Mouse (Mus musculus) gastrocnemius, adult 8-10 months (tissue): Measurements from ENCODE around the gene Zfp553. TPM values are rescaled to one million over a fixed set of nuclear protein-coding genes. Genes with fewer than 3 reads are reported as not detected.
"Not testable (repeated sequence)": the region's sequence is repeated elsewhere in the genome, so short reads cannot be mapped to it uniquely, and the experiment has no call there.

Experiments used
- DNase-seq, 2 experiments: peaks; one replicate each; pipeline ENCODE4 v3.0.0; 2022; ENCODE audit warnings: low spot score in 2 of 2
- total RNA-seq, 4 experiments: library from RNA; stranded (reverse); gene quantifications; 2 replicates each; pipeline ENCODE4 v1.2.4; 2022

Gene Zfp553
- total RNA-seq, 4 experiments from 2014 or later: 4.2 to 5.5 (median 4.8) TPM

DNA sequence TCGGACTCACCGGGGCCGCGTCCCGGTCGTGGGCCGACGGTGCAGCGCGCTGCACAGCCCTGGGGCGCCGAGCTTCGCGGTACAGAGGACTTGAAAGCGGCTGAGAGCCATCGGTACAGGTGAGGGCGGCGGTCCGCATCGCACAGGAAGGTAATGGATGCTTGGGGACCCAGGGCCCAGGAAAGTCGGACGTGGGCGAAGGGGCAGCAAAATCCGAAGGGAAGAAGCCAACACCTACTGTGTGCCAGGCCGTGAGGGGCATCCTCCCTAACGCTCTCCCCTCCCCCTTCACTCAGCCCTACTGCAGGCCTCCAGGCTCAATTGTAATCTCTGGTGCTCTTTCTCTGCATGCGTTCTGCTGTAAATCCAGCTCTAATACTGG lies 498 bp downstream of the Zfp553 start:
- no peak for DNase-seq

DNA sequence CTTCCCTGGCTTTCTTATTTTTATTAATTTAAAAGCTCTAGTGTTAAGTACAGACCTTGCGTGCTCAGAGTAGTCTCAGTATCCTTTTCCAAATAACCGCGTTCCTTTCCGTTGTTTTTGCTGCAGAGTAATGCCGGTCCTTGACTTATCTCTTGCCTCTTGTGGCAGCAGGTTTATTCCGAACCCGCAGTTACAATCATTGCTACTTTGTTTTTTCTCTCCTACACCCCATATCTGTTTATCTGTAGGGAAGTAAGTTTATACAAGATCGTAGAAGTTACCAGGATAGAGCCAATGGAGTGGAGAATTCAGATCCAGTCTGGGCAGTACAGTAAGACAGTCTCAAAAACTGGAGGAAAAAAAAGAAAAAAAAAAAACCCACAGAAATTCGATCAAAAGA lies 904 bp downstream of the Zfp553 start:
- DNase-seq: no peak

DNA sequence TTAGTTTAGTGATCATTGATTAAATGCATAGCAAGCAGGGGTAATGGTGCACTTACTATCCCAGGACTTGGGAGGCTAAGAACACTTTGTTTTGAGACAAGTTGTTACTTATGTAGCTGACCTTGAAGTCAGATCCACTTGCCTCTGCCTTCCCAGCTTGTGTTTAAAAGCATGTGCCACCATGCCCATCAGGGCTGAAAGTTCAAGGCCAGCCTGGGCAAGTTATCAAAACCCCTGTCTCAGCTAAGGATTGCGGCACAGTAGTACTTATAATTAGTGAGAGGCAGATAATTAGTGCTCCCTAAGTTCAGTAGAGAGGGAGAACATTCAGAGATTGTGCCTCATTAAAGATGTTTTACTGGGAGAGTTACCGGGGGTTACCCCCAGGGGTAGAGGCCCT lies 1.9 kb downstream of the Zfp553 start:
- DNase-seq: no peak

DNA sequence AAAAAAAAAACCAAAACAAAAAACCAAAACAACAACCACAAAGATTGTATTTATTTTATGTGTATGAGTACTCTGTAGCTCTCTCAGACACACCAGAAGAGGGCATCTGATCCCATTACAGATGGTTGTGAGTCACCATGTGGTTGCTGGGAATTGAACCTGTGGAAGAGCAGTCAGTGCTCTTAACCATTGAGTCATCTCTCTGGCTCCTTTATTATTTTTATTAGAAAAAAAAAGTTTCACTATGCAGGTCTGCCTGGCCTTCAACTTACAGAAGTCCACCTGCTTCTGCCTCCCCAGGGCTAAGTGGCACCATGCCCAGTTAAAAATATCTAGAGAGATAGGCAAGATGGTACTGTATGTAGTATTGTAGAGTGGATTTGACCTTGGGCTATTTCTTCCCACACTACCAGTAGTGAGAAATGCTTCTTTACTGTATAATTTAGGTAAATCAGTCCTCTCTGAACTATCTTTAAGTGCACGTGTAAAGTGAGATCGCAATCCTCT lies 10.6 kb downstream of the Zfp553 start:
- DNase-seq: no peak

DNA sequence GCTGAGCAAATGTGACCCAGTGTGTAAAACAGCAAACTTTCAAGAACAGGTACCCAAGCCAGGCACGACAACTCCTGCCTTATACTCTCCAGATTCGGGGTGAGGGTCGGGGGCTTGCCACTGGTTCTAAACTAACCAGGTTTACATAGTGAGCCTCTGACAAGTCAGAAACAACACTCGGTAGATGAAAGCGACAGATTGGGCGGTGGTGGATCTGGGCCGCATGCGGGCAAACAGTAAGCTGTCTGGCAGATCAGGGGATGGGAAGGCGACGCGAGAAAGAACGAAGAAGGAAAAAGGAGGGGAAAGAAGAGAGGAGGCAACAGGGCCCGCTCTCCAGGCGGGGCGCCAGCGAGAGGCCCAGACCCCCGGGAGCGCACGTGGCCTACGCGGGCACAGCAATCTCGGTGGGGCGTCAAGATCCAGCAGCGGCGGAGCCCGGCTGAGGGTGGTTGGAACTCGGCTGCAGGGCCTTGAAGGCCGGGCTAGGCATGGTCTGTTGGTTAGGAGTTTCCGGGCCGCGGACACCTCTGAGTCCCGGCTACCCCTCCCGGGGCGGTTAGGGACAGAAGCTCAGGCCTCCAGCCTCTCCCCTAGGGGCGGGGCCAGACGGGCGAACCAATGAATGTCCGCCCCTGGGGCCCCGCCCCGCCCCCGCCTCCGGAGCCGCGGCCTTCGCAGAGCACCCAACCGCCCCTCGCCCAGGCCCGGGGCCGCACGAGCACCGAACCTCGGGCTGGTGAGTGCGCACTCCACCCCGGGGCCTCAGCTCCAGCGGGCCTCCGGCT lies 11.2 kb downstream of the Zfp553 start, which contains the start of gene Zfp771:
TSS of gene Zfp771 (plus strand) at position 405 of the 788 bp plus-strand sequence.
- DNase-seq: peak; percentile 94 to 96

DNA sequence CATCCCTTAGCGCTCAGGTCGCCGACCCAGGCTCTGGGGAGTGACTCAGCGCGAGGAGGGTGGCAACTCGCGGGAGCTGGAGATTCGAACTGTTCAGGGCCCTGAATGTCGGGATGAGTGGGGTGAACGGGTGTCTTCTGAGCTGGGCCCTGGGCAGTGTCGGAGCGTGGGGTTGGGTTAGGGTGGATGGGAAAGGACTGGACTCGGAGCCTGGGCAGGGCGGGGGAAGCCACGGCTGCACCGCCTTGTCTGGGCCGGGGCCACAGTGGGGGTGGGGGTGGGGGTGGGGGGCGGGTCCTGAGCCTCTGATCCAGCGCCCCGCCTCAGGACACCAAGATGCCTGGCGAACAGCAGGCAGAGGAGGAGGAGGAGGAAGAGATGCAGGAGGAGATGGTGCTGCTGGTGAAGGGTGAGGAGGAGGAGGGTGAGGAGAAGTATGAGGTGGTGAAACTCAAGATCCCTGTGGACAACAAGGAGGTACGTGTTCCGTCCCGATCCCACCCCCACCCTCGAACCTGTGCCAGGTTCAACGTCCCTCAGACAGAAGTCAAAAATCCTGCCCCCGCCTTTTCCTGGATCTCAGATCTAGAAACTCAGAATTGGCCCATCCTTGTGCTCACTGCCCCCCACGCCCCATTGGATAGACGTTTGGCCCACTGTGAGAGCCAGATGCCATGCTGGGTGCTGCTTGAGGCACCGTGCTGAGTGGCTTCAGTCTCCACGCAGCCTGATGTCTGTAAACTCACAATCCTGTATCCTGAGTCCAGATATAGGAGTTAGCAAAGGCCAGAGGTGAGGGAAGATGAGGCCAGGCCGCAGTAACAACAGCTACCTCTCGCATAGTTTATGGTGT lies 12.0 kb downstream of the Zfp553 start:
- DNase-seq: no peak

DNA sequence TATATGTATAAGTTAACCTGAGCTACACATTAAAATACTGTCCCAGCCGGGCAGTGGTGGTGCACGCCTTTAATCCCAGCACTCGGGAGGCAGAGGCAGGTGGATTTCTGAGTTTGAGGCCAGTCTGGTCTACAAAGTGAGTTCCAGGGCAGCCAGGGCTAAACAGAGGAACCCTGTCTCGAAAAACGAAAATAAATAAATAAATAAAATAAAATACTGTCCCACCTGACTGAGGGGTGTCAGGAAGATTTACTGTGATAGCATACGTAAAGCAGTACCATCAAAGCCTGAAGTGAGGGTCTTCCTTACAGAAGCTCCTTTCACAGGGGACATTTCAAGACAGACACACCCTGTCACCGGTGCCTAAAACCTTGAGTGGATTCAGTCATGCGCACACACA lies 17.6 kb downstream of the Zfp553 start:
- DNase-seq: not testable (repeated sequence)

DNA sequence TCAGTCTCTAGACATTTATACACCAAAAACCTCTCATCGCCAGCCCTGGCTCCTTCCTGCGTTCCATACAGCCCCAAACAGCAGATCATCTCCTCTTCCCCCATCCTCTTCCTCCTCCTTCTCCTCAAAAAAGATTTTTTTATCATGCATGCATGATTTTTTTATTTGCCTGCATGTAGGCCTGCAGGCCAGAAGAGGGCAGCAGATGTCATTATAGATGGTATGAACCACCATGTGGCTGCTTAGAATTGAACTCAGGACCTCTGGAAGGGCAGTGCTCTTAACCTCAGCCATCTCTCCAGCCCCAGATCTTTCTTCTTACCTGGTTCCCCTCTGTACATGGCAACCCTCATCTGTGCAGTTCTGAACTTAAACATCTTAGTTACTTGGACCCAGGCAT lies 19.6 kb downstream of the Zfp553 start:
- no peak for DNase-seq

DNA sequence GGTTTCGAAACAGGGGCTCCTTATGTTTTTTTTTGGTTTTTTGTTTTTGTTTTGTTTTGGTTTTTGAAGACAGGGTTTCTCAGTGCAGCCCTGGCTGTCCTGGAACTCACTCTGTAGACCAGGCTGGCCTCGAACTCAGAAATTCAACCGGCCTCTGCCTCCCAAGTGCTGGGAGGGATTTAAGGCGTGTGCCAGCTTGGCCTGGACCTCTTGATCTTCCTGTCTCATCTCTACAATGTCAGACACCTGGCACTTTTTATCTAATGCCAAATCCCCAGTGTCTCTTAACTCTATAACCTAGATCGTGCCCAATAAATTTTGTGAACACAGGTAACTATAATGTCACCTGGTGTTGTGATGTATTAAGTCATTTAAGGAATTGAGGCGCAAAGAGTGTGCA lies 20.5 kb downstream of the Zfp553 start:
- no peak for DNase-seq

DNA sequence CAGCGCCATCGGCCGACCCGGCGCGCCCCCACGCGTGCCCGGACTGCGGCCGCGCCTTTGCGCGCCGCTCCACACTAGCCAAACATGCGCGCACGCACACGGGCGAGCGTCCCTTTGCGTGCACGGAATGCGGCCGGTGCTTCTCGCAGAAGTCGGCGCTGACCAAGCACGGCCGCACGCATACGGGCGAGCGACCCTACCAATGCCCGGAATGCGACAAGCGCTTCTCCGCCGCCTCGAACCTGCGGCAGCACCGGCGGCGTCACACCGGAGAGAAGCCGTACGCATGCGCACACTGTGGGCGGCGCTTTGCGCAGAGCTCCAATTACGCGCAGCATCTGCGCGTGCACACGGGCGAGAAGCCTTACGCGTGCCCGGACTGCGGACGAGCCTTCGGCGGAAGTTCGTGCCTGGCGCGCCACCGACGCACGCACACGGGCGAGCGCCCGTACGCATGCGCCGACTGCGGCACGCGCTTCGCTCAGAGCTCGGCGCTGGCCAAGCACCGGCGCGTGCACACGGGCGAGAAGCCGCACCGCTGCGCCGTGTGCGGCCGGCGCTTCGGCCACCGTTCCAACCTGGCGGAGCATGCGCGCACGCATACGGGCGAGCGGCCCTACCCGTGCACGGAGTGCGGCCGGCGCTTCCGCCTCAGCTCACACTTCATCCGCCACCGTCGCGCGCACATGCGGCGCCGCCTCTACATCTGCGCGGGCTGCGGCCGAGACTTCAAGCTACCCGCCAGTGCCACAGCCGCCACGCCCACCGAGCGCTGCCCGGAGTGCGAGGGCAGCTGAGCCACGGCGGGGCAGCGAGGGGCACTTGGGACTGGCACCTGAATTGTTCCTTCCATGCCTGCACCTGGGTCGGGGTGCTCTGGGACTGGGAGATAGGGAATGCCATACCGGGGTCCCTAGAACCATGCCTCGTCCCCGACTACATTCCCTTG lies 21.2 kb downstream of the Zfp553 start:
- DNase-seq: peak; percentile 85 to 93

DNA sequence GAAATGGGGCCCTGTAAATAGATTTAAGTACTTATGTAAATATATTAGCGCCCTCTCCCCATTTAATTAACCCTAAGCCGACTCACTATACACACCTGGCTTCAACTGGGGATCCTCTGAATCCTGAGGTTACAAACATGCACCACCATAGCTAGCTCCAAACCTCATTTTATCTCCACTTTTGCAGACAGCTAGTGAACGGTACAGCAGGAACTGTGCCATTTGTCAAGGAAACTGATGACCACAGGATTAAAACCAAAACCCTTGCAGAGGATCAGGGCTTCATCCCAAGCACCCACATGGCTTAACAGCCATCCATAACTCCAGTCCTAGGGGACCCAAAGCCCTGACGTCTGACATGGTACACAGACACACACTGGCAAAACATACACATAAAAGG lies 22.1 kb downstream of the Zfp553 start:
- no peak for DNase-seq

DNA sequence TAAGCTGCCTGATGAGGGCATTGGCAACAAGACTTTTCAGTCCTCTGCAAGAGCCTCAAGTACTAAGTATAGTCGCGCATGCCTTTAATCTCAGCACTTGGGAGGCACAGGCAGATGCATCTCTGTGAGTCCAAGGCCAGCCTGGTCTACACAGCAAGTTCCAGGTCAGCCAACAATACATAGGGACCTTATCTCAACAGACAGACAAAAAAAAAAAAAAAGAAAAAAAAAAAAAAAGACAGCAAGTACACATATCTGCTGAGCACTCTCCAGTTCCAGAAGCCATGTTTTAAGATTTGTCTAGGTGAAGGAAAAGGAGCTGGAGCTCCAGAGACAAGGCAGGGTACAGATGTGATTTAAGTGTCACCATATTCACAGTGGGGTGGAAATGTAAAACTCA lies 23.1 kb downstream of the Zfp553 start:
- DNase-seq: no peak

DNA sequence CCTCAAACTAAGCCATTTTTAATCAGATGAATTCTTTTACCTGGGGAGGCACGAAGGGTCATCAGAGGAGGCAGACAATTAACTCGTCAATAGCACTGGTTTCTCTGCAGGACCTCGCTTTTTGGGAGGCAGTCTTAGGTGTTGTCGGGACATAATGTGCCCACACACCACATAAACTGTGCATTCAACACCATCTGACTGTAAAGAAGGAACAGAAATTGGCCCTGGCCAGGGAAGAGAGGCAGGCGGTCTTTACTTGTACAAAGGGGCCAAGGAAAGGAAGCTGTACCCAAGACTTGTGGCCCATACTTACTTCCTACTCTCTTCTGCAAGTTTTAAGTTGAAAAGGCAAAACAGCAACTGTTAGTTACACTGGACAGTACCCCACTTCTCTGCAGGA lies 23.7 kb downstream of the Zfp553 start:
- no peak for DNase-seq

DNA sequence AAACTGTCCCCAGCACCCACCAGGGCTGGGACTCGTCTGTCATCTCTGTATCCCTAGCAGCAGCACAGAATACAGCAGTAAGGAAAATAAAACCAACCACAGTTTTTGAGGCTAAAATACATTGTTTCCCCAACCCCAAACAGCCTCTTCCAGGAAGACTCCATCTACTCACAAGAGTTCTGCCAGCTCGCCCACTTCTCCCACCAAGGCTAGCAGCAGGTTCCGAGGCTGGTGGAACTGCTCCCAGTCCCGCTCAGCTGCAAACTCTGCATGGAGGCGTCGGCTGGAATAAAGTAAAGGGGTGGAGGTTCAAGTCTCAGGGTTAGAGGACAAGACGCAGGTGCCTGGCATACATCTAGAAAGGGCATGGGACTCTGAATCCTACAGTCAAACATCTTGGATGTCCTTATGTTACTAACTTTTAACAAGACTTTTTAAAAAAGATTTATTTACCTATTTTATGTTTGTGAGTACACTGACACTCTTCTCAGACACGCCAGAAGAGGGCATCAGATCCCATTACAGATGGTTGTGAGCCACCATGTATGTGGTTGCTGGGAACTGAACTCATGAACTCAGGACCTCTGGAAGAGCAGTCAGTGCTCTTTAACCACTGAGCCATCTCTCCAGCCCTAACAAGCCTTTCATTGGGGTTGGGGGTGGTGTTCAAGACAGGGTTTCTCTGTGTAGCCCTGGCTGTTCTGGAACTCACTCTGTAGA lies 26.5 kb downstream of the Zfp553 start:
- no peak for DNase-seq

DNA sequence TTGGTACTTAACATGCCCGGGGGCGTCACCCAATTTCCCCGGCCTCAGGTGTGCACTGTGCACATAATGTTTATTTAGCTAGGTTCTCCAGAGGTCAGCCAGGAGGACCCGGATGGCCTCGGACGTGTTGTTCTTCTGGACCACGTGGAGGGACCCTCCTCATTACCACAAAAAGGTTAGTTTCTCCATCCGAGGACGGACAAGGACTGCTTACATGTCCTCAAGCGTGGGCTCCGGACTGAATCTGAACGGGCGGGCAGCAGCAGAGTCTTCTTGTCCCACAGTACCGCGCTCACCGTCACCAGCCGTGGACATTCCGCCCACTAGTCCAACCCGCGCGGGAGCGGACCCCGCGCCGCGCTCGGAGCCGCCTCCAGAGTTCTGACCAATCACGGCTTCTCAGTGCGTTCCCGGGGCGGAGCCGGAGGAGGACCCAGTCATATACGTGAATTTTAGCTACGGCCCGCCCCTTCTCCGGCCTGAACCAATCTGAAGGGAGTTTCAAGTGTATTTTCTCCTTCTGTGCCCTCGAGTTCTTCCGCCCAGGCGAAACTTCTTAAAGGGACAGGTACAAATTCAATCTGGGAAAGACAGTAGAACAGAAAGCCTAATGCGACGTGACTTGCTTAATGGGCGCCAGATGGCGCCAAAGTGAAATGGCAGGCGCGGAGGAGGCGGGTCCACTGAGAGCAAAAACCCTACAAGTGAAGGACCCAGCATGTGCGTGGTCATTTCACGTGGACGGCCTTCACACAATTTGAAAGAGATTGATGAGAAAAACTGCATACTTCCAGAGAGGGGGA lies 27.6 kb downstream of the Zfp553 start, which contains the start of gene Dctpp1:
TSS of gene Dctpp1 (minus strand) at position 401 of the 803 bp plus-strand sequence.
- peak; percentile 99 for DNase-seq

DNA sequence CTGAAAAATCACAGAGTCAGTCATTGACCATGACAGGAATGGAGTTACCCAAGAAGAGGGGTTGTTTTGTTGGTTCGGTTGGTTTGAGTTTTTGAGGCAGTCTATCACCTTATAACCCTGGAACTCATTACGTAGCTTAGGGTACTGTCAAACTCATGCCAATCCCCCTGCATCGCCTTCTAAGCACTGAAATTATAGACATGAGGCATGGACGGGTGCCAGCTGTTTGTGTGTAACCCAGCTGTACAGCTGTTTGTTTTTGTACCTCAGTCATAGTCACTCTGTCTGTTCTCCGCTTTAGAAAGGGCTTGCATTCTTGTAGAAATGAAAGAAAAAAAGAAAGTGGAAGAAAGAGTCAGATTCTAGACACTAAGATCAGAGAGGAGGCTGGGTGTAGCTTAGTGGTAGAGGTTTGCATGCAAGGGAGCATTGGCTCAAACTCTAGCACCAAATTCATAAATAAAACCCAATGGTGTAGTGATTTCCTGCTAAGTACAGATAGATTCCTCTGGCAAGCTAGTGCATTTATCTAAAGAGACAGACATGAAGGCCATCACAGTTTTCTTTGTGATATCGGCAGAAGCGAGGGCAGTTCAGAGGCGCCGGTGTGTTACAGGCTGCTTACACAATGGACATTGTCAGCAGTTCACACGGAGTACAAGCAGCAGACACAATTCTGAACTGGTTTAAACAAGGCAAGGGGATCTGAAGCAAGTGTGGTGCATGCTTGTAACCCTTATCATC lies 29.5 kb downstream of the Zfp553 start:
- no peak for DNase-seq

DNA sequence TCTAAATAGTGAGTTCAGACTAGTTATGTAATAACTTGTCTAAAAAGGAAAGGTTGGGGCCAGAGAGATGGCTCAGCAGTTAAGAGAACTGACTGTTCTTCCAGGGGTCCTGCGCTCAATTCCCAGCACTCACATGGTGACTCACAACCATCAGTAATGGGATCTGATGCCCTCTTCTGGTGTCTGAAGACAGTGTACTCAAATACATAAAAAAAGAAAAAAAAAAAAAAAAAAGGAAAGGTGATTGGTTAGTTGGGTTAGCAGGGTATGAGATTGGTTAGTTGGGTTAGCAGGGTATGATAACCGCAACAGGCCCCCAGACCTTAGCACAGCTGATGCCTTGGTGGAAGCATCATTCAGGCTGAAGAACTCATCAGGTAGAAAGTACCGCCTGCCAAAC lies 30.7 kb downstream of the Zfp553 start:
- no peak for DNase-seq

DNA sequence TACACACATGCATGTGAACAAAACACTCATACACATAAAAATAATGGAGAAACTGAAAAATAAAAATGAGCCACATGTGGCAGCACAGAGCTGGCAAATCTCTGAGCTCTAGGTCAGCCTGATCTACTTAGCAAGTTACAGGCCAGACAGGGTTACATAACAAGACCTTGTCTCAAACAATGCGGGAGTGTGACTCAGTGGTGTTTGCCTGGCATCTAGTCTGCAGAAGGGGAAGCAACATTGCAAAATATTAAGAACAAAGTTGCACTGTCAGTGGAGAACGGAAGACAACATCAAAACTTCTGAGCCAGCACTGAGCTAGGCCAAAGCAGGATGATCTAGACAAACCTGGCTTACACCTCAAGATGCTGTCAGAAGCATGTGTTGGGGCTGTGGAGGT lies 37.4 kb downstream of the Zfp553 start:
- no peak for DNase-seq

DNA sequence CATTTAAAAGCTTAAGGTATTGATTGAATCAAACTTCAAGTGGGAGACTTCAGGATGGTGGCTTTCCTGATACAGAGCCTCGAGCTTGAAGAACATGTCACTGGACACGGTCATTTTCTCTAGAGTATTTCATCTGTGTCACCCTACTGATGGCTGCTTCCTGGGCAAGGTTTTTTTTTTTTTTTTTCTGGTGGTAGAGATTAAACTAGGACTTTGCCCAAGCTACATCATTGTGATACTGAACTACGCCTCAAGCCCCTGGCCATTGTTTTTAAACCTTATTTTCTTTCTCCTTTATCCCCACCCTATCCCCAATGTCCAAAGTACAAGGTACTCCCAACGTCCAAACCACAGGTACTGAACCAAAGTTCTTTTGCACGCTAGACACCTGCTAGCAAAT lies 37.8 kb downstream of the Zfp553 start:
- DNase-seq: no peak
